Mouse (Mus musculus): ENCODE data around the gene Qtrt1.
A peak's percentile ranks its signal among the peaks of the same experiment; 100 is the strongest.
"Not testable (repeated sequence)": the region's sequence is repeated elsewhere in the genome, so short reads cannot be mapped to it uniquely, and the experiment has no call there.

Qtrt1 gene

GRCm38 (mm10) chr9:21451391-21451790 lies 39.8 kb downstream of the Qtrt1 start:
- DNase-seq (ENCODE audit: low spot score) = peak; percentile 34

GRCm38 (mm10) chr9:21451870-21452269 lies 40.2 kb downstream of the Qtrt1 start:
- DNase-seq (ENCODE audit: low spot score) = no peak

- no peak for DNase-seq (ENCODE audit: low spot score)
Measured at GRCm38 (mm10) chr9:21453003-21453402, 41.4 kb downstream of the Qtrt1 start.

- no peak for DNase-seq (ENCODE audit: low spot score)
Measured at GRCm38 (mm10) chr9:21453459-21453858, 41.8 kb downstream of the Qtrt1 start.

GRCm38 (mm10) chr9:21454556-21454955 lies 42.9 kb downstream of the Qtrt1 start:
- DNase-seq (ENCODE audit: low spot score) = no peak

- DNase-seq (ENCODE audit: low spot score) = no peak
Measured at GRCm38 (mm10) chr9:21455103-21455770, 43.6 kb downstream of the Qtrt1 start.

- DNase-seq (ENCODE audit: low spot score) = no peak
Measured at GRCm38 (mm10) chr9:21456246-21456929, 44.8 kb downstream of the Qtrt1 start.

- no peak for DNase-seq (ENCODE audit: low spot score)
Measured at GRCm38 (mm10) chr9:21456930-21457634, 45.4 kb downstream of the Qtrt1 start.

GRCm38 (mm10) chr9:21458821-21459220 lies 47.2 kb downstream of the Qtrt1 start:
- no peak for DNase-seq (ENCODE audit: low spot score)

GRCm38 (mm10) chr9:21460400-21460940 lies 48.8 kb downstream of the Qtrt1 start:
- DNase-seq (ENCODE audit: low spot score) = no peak

- DNase-seq (ENCODE audit: low spot score) = no peak
Measured at GRCm38 (mm10) chr9:21463138-21463590, 51.5 kb downstream of the Qtrt1 start.

GRCm38 (mm10) chr9:21463766-21464564 lies 52.3 kb downstream of the Qtrt1 start:
- no peak for DNase-seq (ENCODE audit: low spot score)

GRCm38 (mm10) chr9:21464565-21464928 lies 52.9 kb downstream of the Qtrt1 start:
- not testable (repeated sequence) for DNase-seq (ENCODE audit: low spot score)

GRCm38 (mm10) chr9:21469032-21470024 lies 57.7 kb downstream of the Qtrt1 start:
- DNase-seq (ENCODE audit: low spot score) = no peak
